Mouse (Mus musculus) T-cell, adult 2 months (primary cell): Measurements from ENCODE around the gene Jmjd4.

Experiments used
- DNase-seq: peaks from one replicate; pipeline ENCODE4 v3.0.0; 2022; ENCODE audit warnings: low spot score

Gene Jmjd4

GRCm38 (mm10) chr11:59471413-59472325, 21.8 kb downstream of the Jmjd4 start:
- no peak for DNase-seq

- peak; percentile 85 for DNase-seq
Measured at GRCm38 (mm10) chr11:59472326-59472677, 22.5 kb downstream of the Jmjd4 start, which contains the start of gene Zfp867. Gene Zfp867, minus strand, starts transcription at chr11:59472474.

- DNase-seq: no peak
Measured at GRCm38 (mm10) chr11:59477240-59477639, 27.4 kb downstream of the Jmjd4 start.

- peak; percentile 35 for DNase-seq
Measured at GRCm38 (mm10) chr11:59483212-59483611, 33.4 kb downstream of the Jmjd4 start.

- no peak for DNase-seq
Measured at GRCm38 (mm10) chr11:59485641-59486040, 35.8 kb downstream of the Jmjd4 start.

GRCm38 (mm10) chr11:59486222-59486621, 36.4 kb downstream of the Jmjd4 start:
- DNase-seq: no peak

- no peak for DNase-seq
Measured at GRCm38 (mm10) chr11:59496672-59497310, 46.9 kb downstream of the Jmjd4 start.

GRCm38 (mm10) chr11:59497747-59498146, 47.9 kb downstream of the Jmjd4 start:
- DNase-seq: no peak

- DNase-seq: no peak
Measured at GRCm38 (mm10) chr11:59501978-59502700, 52.3 kb downstream of the Jmjd4 start.

GRCm38 (mm10) chr11:59505351-59505838, 55.5 kb downstream of the Jmjd4 start:
- DNase-seq: peak; percentile 62

GRCm38 (mm10) chr11:59505839-59506712, 56.2 kb downstream of the Jmjd4 start:
- DNase-seq: peak; percentile 67

GRCm38 (mm10) chr11:59506713-59507074, 56.8 kb downstream of the Jmjd4 start:
- no peak for DNase-seq
